Mouse (Mus musculus) intestine, embryonic 14.5 days (tissue): ENCODE data around the gene Palm. TPM values are rescaled to one million over a fixed set of nuclear protein-coding genes. Genes with fewer than 3 reads are reported as not detected.

Source experiments
- ATAC-seq: fragments of 200-750 bp; cut with Nextera tagmentation; replicated peaks from 2 replicates; pipeline ENCODE4 v1.8.0; 2017; ENCODE audit warnings: low read depth, moderate number of reproducible peaks, moderate TSS enrichment, moderate library complexity; ENCODE audit not compliant: low FRiP score, low TSS enrichment
- DNase-seq: peaks from one replicate; pipeline ENCODE4 v3.0.0-alpha.2; 2018; ENCODE audit warnings: low spot score
- H3K27ac ChIP-seq: fragments of 300-500 bp; sonication (generic); 2 replicates; pipeline ENCODE4 v1.5.1; 2014; ENCODE audit warnings: low read depth, mild to moderate bottlenecking, control low read depth
- H3K27me3 ChIP-seq: fragments of 300-500 bp; sonication (generic); replicated peaks from 2 replicates; pipeline ENCODE4 v1.6.1; 2014; ENCODE audit warnings: low read length, control low read depth; ENCODE audit not compliant: control insufficient read depth, insufficient read depth
- H3K36me3 ChIP-seq: fragments of 300-500 bp; sonication (generic); 2 replicates; pipeline ENCODE4 v1.6.1; 2014; ENCODE audit warnings: low read length, control low read depth; ENCODE audit not compliant: control insufficient read depth, insufficient read depth
- H3K4me1 ChIP-seq: fragments of 300-500 bp; sonication (generic); replicated peaks from 2 replicates; pipeline ENCODE4 v1.6.1; 2014; ENCODE audit warnings: low read length, control low read depth, mixed read lengths; ENCODE audit not compliant: control insufficient read depth, insufficient read depth
- H3K4me2 ChIP-seq: fragments of 300-500 bp; sonication (generic); 2 replicates; pipeline ENCODE4 v1.6.1; 2014; ENCODE audit warnings: low read length
- H3K4me3 ChIP-seq: fragments of 300-500 bp; sonication (generic); 2 replicates; pipeline ENCODE4 v1.5.1; 2014; ENCODE audit warnings: low read depth, low read length, control low read depth, mixed read lengths
- H3K9ac ChIP-seq: fragments of 300-500 bp; sonication (generic); 2 replicates; pipeline ENCODE4 v1.6.1; 2014; ENCODE audit warnings: mild to moderate bottlenecking, low read length
- H3K9me3 ChIP-seq: fragments of 300-500 bp; sonication (generic); 2 replicates; pipeline ENCODE4 v1.6.1; 2016; ENCODE audit warnings: low read length, control low read depth; ENCODE audit not compliant: control insufficient read depth
- WGBS: fragments of 180-500 bp; shearing (Covaris S2); extraction: QIAGEN DNeasy Blood & Tissue Kit; methylation state at CpG from one replicate; pipeline ENCODE4 v1.1.7; 2014; 5-methylcytosine and 5-hydroxymethylcytosine counted together
- polyA plus RNA-seq: library from polyadenylated mRNA; unstranded; fragments of >200 nt; fragmentation: Nextera tagmentation; extraction: Ambion mirVana; gene quantifications from 2 replicates; pipeline ENCODE4 v1.2.1, GENCODE M21; 2014

Palm gene
- polyA plus RNA-seq, 1 experiment from 2014 or later: 66.2 TPM

- Histone ChIP-seq H3K4me1 (peaks cover 26% of the 10 kb centered on the region), H3K36me3 (peaks cover 80% of the 10 kb centered on the region), H3K4me2 (no peak overlapping the region), H3K9me3 (no peaks in the 10 kb centered on the region), H3K27ac (no peak overlapping the region), H3K9ac (no peak overlapping the region), H3K27me3 (no peaks in the 10 kb centered on the region), H3K4me3 (no peak overlapping the region)
- 92% methylated on average over 26 of the region's 26 CpGs for WGBS
- DNase-seq (no peak), ATAC-seq (no peak)
These were observed 66.9 kb downstream of the Palm start for GRCm38 (mm10) chr10:79860079-79860911.

DNA sequence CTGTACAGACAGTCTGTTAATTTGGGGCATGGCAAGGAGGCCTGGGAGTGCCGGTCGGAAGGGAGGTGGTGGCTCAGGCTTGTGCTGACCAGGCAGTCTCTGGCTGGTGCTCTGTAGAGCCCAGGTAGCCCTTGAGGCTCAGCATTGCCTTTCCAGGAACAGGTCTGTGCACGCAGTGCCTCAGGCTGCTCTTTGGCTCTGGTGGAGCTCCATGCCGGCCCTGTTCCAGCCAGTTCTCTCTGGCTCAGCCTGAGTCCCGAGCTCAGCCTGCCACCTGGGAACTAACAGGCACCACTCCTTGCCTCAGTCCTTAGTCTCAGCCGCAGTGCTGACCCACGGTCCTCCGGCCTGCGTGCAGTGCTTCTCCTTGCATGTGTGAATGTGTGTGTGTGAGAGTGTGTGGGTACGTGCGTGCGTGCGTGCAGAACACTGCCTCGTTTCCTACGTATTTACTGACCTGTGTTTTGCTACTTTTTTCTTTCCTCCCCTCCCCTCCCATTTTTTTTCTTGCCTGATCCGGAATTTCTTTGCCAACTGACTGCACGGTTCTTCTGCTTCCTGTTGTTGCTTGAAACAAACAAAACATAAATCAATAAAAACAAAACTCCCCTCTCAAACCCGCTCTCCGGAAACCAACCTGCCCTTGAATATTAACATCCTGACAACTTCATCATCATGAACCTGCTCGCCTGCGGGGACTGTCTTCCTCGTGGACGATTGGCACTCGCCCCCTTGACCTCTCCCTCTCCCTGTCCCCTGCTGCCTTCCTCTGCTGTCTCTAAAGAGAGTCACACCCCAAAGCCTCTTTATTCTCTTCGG, 68.1 kb downstream of the Palm start:
- no peaks in the 10 kb centered on the region for H3K27me3 ChIP-seq
- peaks cover 91% of the 10 kb centered on the region for H3K36me3 ChIP-seq
- H3K9ac ChIP-seq: no peak overlapping the region
- H3K27ac ChIP-seq: 0 out of 2 replicates have a peak overlapping the region, but pooled peaks have one; percentile 9
- no peaks in the 10 kb centered on the region for H3K9me3 ChIP-seq
- no peak overlapping the region for H3K4me2 ChIP-seq
- ATAC-seq (no peak), DNase-seq (no peak)
- H3K4me1 ChIP-seq: peaks cover 24% of the 10 kb centered on the region
- WGBS: 74% methylated on average over 25 of the region's 25 CpGs
- H3K4me3 ChIP-seq: no peak overlapping the region

DNA sequence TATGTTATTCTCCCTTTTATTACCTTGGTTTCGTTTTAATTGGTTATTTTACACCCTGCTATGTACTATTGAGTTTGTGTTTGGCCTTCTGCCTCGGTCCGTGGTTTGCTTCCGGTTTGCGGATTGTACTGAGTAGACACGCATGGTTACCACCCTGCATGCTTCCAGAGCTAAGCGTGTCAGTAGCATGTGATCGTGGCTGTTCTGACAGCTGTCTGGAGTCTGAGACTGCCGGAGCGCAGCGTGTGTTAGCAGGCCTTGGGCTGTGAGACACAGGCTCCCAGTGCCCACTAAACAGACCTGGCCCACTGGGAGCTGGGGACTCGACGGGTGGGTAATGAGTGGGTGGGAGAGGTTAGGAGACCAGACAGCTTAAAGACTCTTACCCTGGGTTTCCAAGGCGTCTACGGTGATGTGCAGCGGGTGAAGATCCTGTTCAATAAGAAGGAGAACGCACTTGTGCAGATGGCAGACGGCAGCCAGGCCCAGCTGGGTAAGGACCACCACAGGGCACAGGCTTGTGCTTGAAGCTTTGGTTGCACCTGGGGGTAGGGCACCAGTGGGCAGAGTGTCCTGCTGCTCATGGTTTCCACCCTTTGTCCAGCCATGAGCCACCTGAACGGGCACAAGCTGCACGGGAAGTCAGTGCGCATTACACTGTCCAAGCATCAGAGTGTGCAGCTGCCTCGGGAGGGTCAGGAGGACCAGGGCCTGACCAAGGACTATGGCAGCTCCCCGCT, 68.8 kb downstream of the Palm start:
- DNase-seq (no peak), ATAC-seq (no peak)
- no peak overlapping the region for H3K4me2 ChIP-seq
- H3K27ac ChIP-seq: no peak overlapping the region
- H3K27me3 ChIP-seq: no peaks in the 10 kb centered on the region
- peaks cover 87% of the 10 kb centered on the region for H3K36me3 ChIP-seq
- peaks cover 16% of the 10 kb centered on the region for H3K4me1 ChIP-seq
- 88% methylated on average over 23 of the region's 23 CpGs for WGBS
- H3K9me3 ChIP-seq: no peaks in the 10 kb centered on the region
- no peak overlapping the region for H3K4me3 ChIP-seq
- H3K9ac ChIP-seq: no peak overlapping the region

- Histone ChIP-seq H3K4me3 (no peak overlapping the region), H3K4me2 (no peak overlapping the region), H3K36me3 (peaks cover 82% of the 10 kb centered on the region), H3K27me3 (no peaks in the 10 kb centered on the region), H3K9ac (no peak overlapping the region), H3K4me1 (peaks cover 9% of the 10 kb centered on the region), H3K27ac (no peak overlapping the region), H3K9me3 (no peaks in the 10 kb centered on the region)
- WGBS: 63% methylated on average over 10 of the region's 10 CpGs
- ATAC-seq (no peak), DNase-seq (no peak)
These were observed 69.6 kb downstream of the Palm start for GRCm38 (mm10) chr10:79862925-79863324.

DNA sequence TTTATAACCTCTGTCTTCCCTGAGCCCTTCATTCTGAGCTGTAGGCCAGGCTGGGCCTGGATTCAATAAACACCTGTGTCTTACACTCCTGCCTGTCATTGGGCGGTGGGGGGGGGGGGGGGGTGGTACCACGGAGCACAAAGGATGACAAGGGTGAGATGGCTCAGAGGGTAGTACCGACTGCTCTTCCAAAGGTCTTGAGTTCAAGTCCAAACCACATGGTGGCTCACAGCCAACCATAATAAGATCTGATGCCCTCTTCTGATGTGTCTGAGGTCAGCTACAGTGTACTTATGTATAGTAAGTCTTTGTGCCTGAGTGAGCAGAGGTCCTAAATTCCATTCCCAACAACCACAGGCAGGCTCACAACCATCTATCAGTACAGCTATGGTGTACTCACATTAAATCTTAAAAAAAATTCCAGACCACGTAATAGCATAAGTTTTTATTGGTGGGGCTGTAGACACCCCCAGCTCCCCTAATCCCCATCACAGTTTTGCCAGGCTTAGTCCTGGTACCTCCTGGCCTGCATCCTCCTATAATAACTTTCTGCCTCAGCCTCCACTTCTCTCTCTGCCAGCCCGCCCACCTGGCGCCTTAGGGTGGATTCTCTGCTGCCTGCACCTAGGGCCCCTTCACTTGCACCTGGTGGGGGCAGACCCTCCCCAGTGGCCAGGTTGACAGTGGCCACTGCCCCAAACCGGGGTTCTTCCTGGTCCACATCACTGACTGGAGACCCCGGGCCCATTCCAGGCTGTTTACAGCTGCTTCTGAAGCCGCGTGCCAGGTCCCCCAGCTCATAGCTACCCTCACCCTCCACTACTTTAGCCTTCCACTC, 71.2 kb downstream of the Palm start:
- H3K9me3 ChIP-seq: no peaks in the 10 kb centered on the region
- WGBS: 43% methylated on average over 10 of the region's 10 CpGs
- H3K4me2 ChIP-seq: no peak overlapping the region
- peaks cover 68% of the 10 kb centered on the region for H3K36me3 ChIP-seq
- H3K27ac ChIP-seq: no peak overlapping the region
- no peaks in the 10 kb centered on the region for H3K4me1 ChIP-seq
- H3K27me3 ChIP-seq: no peaks in the 10 kb centered on the region
- ATAC-seq: peak; percentile 17
- H3K9ac ChIP-seq: no peak overlapping the region
- H3K4me3 ChIP-seq: no peak overlapping the region
- no peak for DNase-seq

DNA sequence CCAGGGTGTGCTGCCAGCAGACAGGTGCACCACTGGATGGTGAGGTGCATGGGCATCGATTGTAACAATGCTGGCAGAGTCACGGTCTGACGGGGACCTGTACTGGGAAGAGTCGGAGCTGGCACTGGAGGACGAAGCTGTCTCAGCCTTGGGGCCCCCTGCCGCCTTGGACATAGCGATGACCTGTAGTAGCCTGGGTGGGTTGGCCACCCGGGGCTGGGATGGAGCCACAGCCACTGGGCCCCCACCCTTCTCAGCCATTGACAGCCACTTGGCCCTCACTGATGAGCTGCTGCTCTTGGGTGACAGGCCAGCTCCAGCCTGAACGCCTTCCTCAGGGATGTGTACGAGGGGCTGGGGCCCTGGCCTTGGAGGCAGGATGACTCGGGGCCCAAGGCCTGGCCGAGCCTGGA, 71.8 kb downstream of the Palm start:
- no peak overlapping the region for H3K27ac ChIP-seq

DNA sequence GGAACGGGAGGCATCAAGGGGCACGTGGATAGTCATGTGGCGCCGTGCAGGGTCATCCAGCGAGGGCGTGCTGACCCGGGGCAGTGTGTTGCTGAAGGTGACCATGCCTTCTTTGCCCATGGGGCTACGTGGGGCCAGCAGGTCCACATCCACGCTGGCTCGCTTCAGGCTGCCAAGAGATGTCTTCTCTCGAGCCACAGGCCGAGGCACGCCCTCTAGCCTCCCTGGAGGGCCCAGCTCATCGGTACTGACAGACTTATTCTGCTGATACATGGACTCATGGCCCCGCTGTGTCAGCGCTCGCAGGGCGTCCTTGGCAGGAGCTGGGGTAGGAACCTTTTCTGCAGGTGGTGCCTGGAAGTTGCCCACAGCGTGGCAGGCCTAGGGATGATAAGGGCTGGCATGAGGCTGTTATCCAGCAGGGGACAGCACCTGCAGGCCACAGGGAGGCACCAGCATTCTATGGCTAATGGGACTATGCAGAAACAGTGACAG, 72.5 kb downstream of the Palm start:
- no peak overlapping the region for H3K9ac ChIP-seq
- ATAC-seq (peak; percentile 1; the same call in 1 of the 2 replicates), DNase-seq (no peak)
- no peak overlapping the region for H3K4me2 ChIP-seq
- peaks cover 56% of the 10 kb centered on the region for H3K36me3 ChIP-seq
- H3K27me3 ChIP-seq: no peaks in the 10 kb centered on the region
- H3K27ac ChIP-seq: no peak overlapping the region
- H3K9me3 ChIP-seq: no peaks in the 10 kb centered on the region
- 76% methylated on average over 19 of the region's 19 CpGs for WGBS
- H3K4me1 ChIP-seq: no peaks in the 10 kb centered on the region
- H3K4me3 ChIP-seq: no peak overlapping the region

More for the DNA sequence above, 71.8 kb downstream of the Palm start:
- no peaks in the 10 kb centered on the region for H3K27me3 ChIP-seq
- H3K36me3 ChIP-seq: peaks cover 62% of the 10 kb centered on the region
- H3K9me3 ChIP-seq: no peaks in the 10 kb centered on the region
- no peak overlapping the region for H3K4me3 ChIP-seq
- WGBS: 59% methylated on average over 12 of the region's 12 CpGs
- DNase-seq (no peak), ATAC-seq (peak; percentile 42)
- H3K9ac ChIP-seq: no peak overlapping the region
- H3K4me2 ChIP-seq: no peak overlapping the region
- H3K4me1 ChIP-seq: no peaks in the 10 kb centered on the region
